Mouse (Mus musculus) liver (tissue): ENCODE results near the gene Rffl.
"Not testable (repeated sequence)": the region's sequence is repeated elsewhere in the genome, so short reads cannot be mapped to it uniquely, and the experiment has no call there.

Experiments
- DNase-seq: peaks from one replicate; pipeline ENCODE4 v3.0.0-alpha.2; 2020; ENCODE audit warnings: mixed read lengths

The Rffl gene

GRCm38 (mm10) chr11:82844771-82845414 lies 26.1 kb downstream of the Rffl start:
- peak; percentile 70 for DNase-seq

GRCm38 (mm10) chr11:82838511-82838910 lies 32.5 kb downstream of the Rffl start:
- no peak for DNase-seq

GRCm38 (mm10) chr11:82837848-82838247 lies 33.2 kb downstream of the Rffl start:
- no peak for DNase-seq

GRCm38 (mm10) chr11:82837192-82837591 lies 33.8 kb downstream of the Rffl start:
- DNase-seq = no peak

GRCm38 (mm10) chr11:82835616-82836432 lies 35.2 kb downstream of the Rffl start:
- DNase-seq = no peak

- not testable (repeated sequence) for DNase-seq
Observed at GRCm38 (mm10) chr11:82834359-82834758, 36.7 kb downstream of the Rffl start.

- no peak for DNase-seq
Observed at GRCm38 (mm10) chr11:82833929-82834328, 37.1 kb downstream of the Rffl start.

- not testable (repeated sequence) for DNase-seq
Observed at GRCm38 (mm10) chr11:82832402-82832801, 38.6 kb downstream of the Rffl start.

GRCm38 (mm10) chr11:82831008-82831893 lies 39.8 kb downstream of the Rffl start:
- DNase-seq = no peak

GRCm38 (mm10) chr11:82826818-82827217 lies 44.2 kb downstream of the Rffl start:
- DNase-seq = no peak

- DNase-seq = no peak
Observed at GRCm38 (mm10) chr11:82820788-82821456, 50.1 kb downstream of the Rffl start.

- peak; percentile 87 for DNase-seq
Observed at GRCm38 (mm10) chr11:82819350-82819749, 51.7 kb downstream of the Rffl start.

GRCm38 (mm10) chr11:82808485-82808884 lies 62.5 kb downstream of the Rffl start:
- DNase-seq = no peak

GRCm38 (mm10) chr11:82807370-82807769 lies 63.6 kb downstream of the Rffl start:
- DNase-seq = no peak

- DNase-seq = no peak
Observed at GRCm38 (mm10) chr11:82806656-82807055, 64.4 kb downstream of the Rffl start.

GRCm38 (mm10) chr11:82783453-82783852 lies 87.6 kb downstream of the Rffl start:
- no peak for DNase-seq

GRCm38 (mm10) chr11:82782197-82782596 lies 88.8 kb downstream of the Rffl start:
- DNase-seq = no peak

- DNase-seq = peak; percentile 93
Observed at GRCm38 (mm10) chr11:82780983-82781903, 89.8 kb downstream of the Rffl start, which contains the start of gene Lig3. Gene Lig3 (plus strand): TSS chr11:82781108.

- DNase-seq = no peak
Observed at GRCm38 (mm10) chr11:82780134-82780533, 90.9 kb downstream of the Rffl start.

- DNase-seq = peak; percentile 35
Observed at GRCm38 (mm10) chr11:82764438-82764924, 106.5 kb downstream of the Rffl start.
